Mouse (Mus musculus): ENCODE measurements around the gene Mrps14. TPM values are rescaled to one million over a fixed set of nuclear protein-coding genes. Genes with fewer than 3 reads are reported as not detected.

The Mrps14 gene
- polyA plus RNA-seq, 1 experiment = 76.9 TPM

- Histone ChIP-seq H3K9me3 (replicated peaks; ENCODE audit: control insufficient read depth, insufficient read depth, low read length, poor library complexity, severe bottlenecking) (no peaks in the 10 kb centered on the region), H3K4me1 (ENCODE audit: control insufficient read depth, insufficient read depth, low read length) (no peaks in the 10 kb centered on the region), H3K36me3 (ENCODE audit: control insufficient read depth, insufficient read depth, low read length, poor library complexity, severe bottlenecking) (no peaks in the 10 kb centered on the region), H3K27me3 (ENCODE audit: control insufficient read depth, insufficient read depth, low read length, poor library complexity, severe bottlenecking) (no peaks in the 10 kb centered on the region), H3K27ac (ENCODE audit: insufficient read depth, low read length) (no peak overlapping the region), H3K9ac (ENCODE audit: low read depth, poor library complexity, severe bottlenecking) (no peak overlapping the region), H3K4me3 (ENCODE audit: low read depth, low read length) (no peak overlapping the region)
- TF ChIP-seq EP300 (IDR thresholded peaks at IDR 0.05; ENCODE audit: insufficient read depth, low read depth, low read length) (no peak), CTCF (IDR thresholded peaks at IDR 0.05; ENCODE audit: low read depth, low read length) (no peak), POLR2A (IDR thresholded peaks at IDR 0.05; ENCODE audit: insufficient read depth, low read length) (no peak)
Observed at GRCm38 (mm10) chr1:160251388-160252007, 56.5 kb downstream of the Mrps14 start.

Other genes with a start within 250 kb of the Mrps14 start
- gene 4930523C07Rik, start 150.8 kb upstream of the Mrps14 start, polyA plus RNA-seq (2011; ENCODE audit: insufficient read depth, insufficient read length, low read depth, missing spikeins) = 0.49 and 0.72 TPM in 2 replicates
- gene Tnn, start 41.6 kb upstream of the Mrps14 start, polyA plus RNA-seq (2011; ENCODE audit: insufficient read depth, insufficient read length, low read depth, missing spikeins) = not detected in 2 replicates
- 299 and 323 TPM in 2 replicates for gene Cacybp, start 17.7 kb downstream of the Mrps14 start, polyA plus RNA-seq (2011; ENCODE audit: insufficient read depth, insufficient read length, low read depth, missing spikeins)

Data from ES-Bruce4 (cell line).